Mouse (Mus musculus) E14TG2a.4 (cell line): ENCODE results near the gene Sec22b.

Experiments
- CTCF ChIP-seq: conservative IDR thresholded peaks from 2 replicates; pipeline ENCODE4 v1.5.1; 2014; ENCODE audit warnings: low read length
- NANOG ChIP-seq: IDR thresholded peaks from 2 replicates; pipeline ENCODE4 v1.6.1; 2014; ENCODE audit warnings: borderline replicate concordance, low read length, mixed read lengths
- POU5F1 ChIP-seq: IDR thresholded peaks from 2 replicates; pipeline ENCODE4 v1.6.1; 2014; ENCODE audit warnings: low read length, borderline replicate concordance

GRCm38 (mm10) chr3:97956926-97957325, 55.9 kb downstream of the Sec22b start:
- no peak for TF ChIP-seq CTCF
- no peak for TF ChIP-seq POU5F1
- TF ChIP-seq NANOG, result no peak
